Comparison of ENCODE assay signal across 10 mouse cellular contexts in genomic region chrX:81085025-81085752, GRCm38 (mm10). TPM values are rescaled to one million over a fixed set of nuclear protein-coding genes. Genes with fewer than 3 reads are reported as not detected.
DNase-seq lines count a peak whose midpoint lies in the region; ATAC-seq lines count a peak whose summit lies in the region.
"Had no signal": no experiment of that assay in that cellular context is flagged by ENCODE, and none has a peak within 500 bp of the region (broad histone marks: within the 10 kb centered on the region; RNA-seq: fewer than 3 reads in every experiment).

No protein-coding gene starts in this region.

- H3K4me3 ChIP-seq in neural tube, embryonic 11.5 days (ENCODE audit: low read depth, low read length), result no peak overlapping the region
- H3K4me3 ChIP-seq: limb, embryonic 15.5 days had no signal

- H3K9ac ChIP-seq in neural tube, embryonic 11.5 days (ENCODE audit: low read length), result no peak overlapping the region
- H3K9ac ChIP-seq: limb, embryonic 15.5 days had no signal

- 55% methylated on average over 2 of the region's 2 CpGs for WGBS in neural tube, embryonic 11.5 days

- H3K4me2 ChIP-seq in neural tube, embryonic 11.5 days (ENCODE audit: low read depth), result no peak overlapping the region
- H3K4me2 ChIP-seq: limb, embryonic 15.5 days had no signal

- peak; percentile 7 for DNase-seq in gastrocnemius, adult 18-20 months (ENCODE audit: low spot score)
- DNase-seq in gastrocnemius, adult 8-10 months (ENCODE audit: low spot score in 2 of 2), result no peak
- peak; percentile 38 for DNase-seq in neural tube, embryonic 11.5 days (ENCODE audit: low spot score)
- DNase-seq in neural tube, embryonic 10.5 days (ENCODE audit: extremely low spot score, low spot score), result no peak
- peak; percentile 55 for DNase-seq in heart, postnatal 4 days
- DNase-seq in lung, postnatal 36 days, result peak; percentile 61
- no peak for DNase-seq in c-Kit-positive CD71-positive TER-119-positive erythroid progenitor cells, embryonic 14.5 days (ENCODE audit: low spot score)

- H3K36me3 ChIP-seq in neural tube, embryonic 11.5 days (ENCODE audit: control insufficient read depth, insufficient read depth, low read length), result no peaks in the 10 kb centered on the region
- H3K36me3 ChIP-seq: limb, embryonic 15.5 days had no signal

- ATAC-seq in neural tube, embryonic 11.5 days (ENCODE audit: insufficient read depth, low FRiP score, low TSS enrichment), result no peak
- ATAC-seq in inflammation-experienced regulatory T-cells, adult 6 months, result no peak

- no peak overlapping the region for H3K27ac ChIP-seq in neural tube, embryonic 11.5 days (ENCODE audit: low read depth, low read length)
- H3K27ac ChIP-seq: limb, embryonic 15.5 days had no signal

- H3K4me1 ChIP-seq in neural tube, embryonic 11.5 days (ENCODE audit: control insufficient read depth, insufficient read depth, low read length), result no peaks in the 10 kb centered on the region
- H3K4me1 ChIP-seq: limb, embryonic 15.5 days had no signal

- H3K27me3 ChIP-seq in neural tube, embryonic 11.5 days (ENCODE audit: control insufficient read depth, insufficient read depth, low read length), result no peaks in the 10 kb centered on the region
- H3K27me3 ChIP-seq: limb, embryonic 15.5 days had no signal

- no peaks in the 10 kb centered on the region for H3K9me3 ChIP-seq in neural tube, embryonic 11.5 days (ENCODE audit: control insufficient read depth, low read length)
- H3K9me3 ChIP-seq: limb, embryonic 15.5 days had no signal

RNA-seq across cellular contexts. Expression of gene Tmem47, which starts 14.7 kb away (rescaled TPM):
- total RNA-seq in gastrocnemius, adult 18-20 months (2021), result 1 to 10 TPM; 6.6 to 7.6 TPM
- total RNA-seq in gastrocnemius, adult 8-10 months (2022), result 10 to 100 TPM in 2 of 4 experiments, 1 to 10 TPM in 2; 6.5 to 11.4 (median 9.4) TPM
- polyA plus RNA-seq in neural tube, embryonic 11.5 days (2014; fragmentation: Nextera tagmentation; extraction: Ambion mirVana), result 64.7 and 72.5 TPM in 2 replicates
- 10 to 100 TPM; 35.0 to 41.9 TPM for total RNA-seq in heart, postnatal 4 days (2021)
- polyA plus RNA-seq in inflammation-experienced regulatory T-cells, adult 6 months (2017; shearing (Covaris generic)), result not detected
- total RNA-seq: MEL had no signal

Comparison
In these comparisons a context has a peak if more than half of its experiments do, and no peak if none do; other contexts are left out.
1. DNase-seq: peak in gastrocnemius, adult 18-20 months (single experiment), neural tube, embryonic 11.5 days (single experiment), heart, postnatal 4 days (single experiment) and lung, postnatal 36 days (single experiment); none in gastrocnemius, adult 8-10 months (0 of 2), neural tube, embryonic 10.5 days (single experiment) and c-Kit-positive CD71-positive TER-119-positive erythroid progenitor cells, embryonic 14.5 days (single experiment).